Mouse (Mus musculus): ENCODE results near the gene Rpp14. TPM values are rescaled to one million over a fixed set of nuclear protein-coding genes. Genes with fewer than 3 reads are reported as not detected.
"Not testable (repeated sequence)": the region's sequence is repeated elsewhere in the genome, so short reads cannot be mapped to it uniquely, and the experiment has no call there.

Gene Rpp14
- polyA plus RNA-seq, 2 experiments, result 20.7 to 49.2 TPM

GRCm38 (mm10) chr14:8119904-8120303 is 39.7 kb downstream of the Rpp14 start:
- no peak overlapping the region for H3K4me3 ChIP-seq (replicated peaks; ENCODE audit: low read length)
- TF ChIP-seq POLR2A (IDR thresholded peaks at IDR 0.05; ENCODE audit: borderline replicate concordance, extremely low read depth, insufficient read depth, insufficient read length), result no peak
- ATAC-seq (ENCODE audit: low FRiP score, low read depth) (no peak), DNase-seq (ENCODE audit: low spot score) (no peak)
- H3K9me3 ChIP-seq (ENCODE audit: control insufficient read depth, low read length), result no peaks in the 10 kb centered on the region
- 67% methylated on average over 3 of the region's 3 CpGs for WGBS
- H3K27ac ChIP-seq (replicated peaks; ENCODE audit: low read depth, low read length), result no peak overlapping the region
- H3K36me3 ChIP-seq (ENCODE audit: control insufficient read depth, insufficient read depth, low read length), result no peaks in the 10 kb centered on the region
- no peaks in the 10 kb centered on the region for H3K4me1 ChIP-seq (ENCODE audit: control insufficient read depth, insufficient read depth, low read length)
- no peaks in the 10 kb centered on the region for H3K27me3 ChIP-seq (ENCODE audit: control insufficient read depth, insufficient read depth, low read length)
- no peak overlapping the region for H3K4me2 ChIP-seq (replicated peaks; ENCODE audit: low read depth, low read length, severe bottlenecking)
- no peak overlapping the region for H3K9ac ChIP-seq (ENCODE audit: low read depth, low read length, severe bottlenecking)

GRCm38 (mm10) chr14:8123141-8123540 is 43.0 kb downstream of the Rpp14 start:
- Histone ChIP-seq H3K36me3 (ENCODE audit: control insufficient read depth, insufficient read depth, low read length) (no peaks in the 10 kb centered on the region), H3K9ac (ENCODE audit: low read depth, low read length, severe bottlenecking) (no peak overlapping the region), H3K27me3 (ENCODE audit: control insufficient read depth, insufficient read depth, low read length) (no peaks in the 10 kb centered on the region), H3K27ac (replicated peaks; ENCODE audit: low read depth, low read length) (no peak overlapping the region), H3K9me3 (ENCODE audit: control insufficient read depth, low read length) (no peaks in the 10 kb centered on the region), H3K4me2 (replicated peaks; ENCODE audit: low read depth, low read length, severe bottlenecking) (no peak overlapping the region), H3K4me1 (ENCODE audit: control insufficient read depth, insufficient read depth, low read length) (no peaks in the 10 kb centered on the region), H3K4me3 (replicated peaks; ENCODE audit: low read length) (no peak overlapping the region)
- no peak for TF ChIP-seq POLR2A (IDR thresholded peaks at IDR 0.05; ENCODE audit: borderline replicate concordance, extremely low read depth, insufficient read depth, insufficient read length)
- ATAC-seq (ENCODE audit: low FRiP score, low read depth) (no peak), DNase-seq (ENCODE audit: low spot score) (no peak)
- 85% methylated on average over 7 of the region's 7 CpGs for WGBS

GRCm38 (mm10) chr14:8123611-8124010 is 43.4 kb downstream of the Rpp14 start:
- not testable (repeated sequence) for H3K4me3 ChIP-seq (replicated peaks; ENCODE audit: low read length); DNase-seq (ENCODE audit: low spot score); H3K4me1 ChIP-seq (ENCODE audit: control insufficient read depth, insufficient read depth, low read length); ATAC-seq (ENCODE audit: low FRiP score, low read depth); H3K36me3 ChIP-seq (ENCODE audit: control insufficient read depth, insufficient read depth, low read length); H3K4me2 ChIP-seq (replicated peaks; ENCODE audit: low read depth, low read length, severe bottlenecking); H3K27me3 ChIP-seq (ENCODE audit: control insufficient read depth, insufficient read depth, low read length); H3K27ac ChIP-seq (replicated peaks; ENCODE audit: low read depth, low read length); H3K9ac ChIP-seq (ENCODE audit: low read depth, low read length, severe bottlenecking); H3K9me3 ChIP-seq (ENCODE audit: control insufficient read depth, low read length)
- 93% methylated on average over 10 of the region's 10 CpGs for WGBS

GRCm38 (mm10) chr14:8124046-8124881 is 44.1 kb downstream of the Rpp14 start:
- Histone ChIP-seq H3K4me1 (ENCODE audit: control insufficient read depth, insufficient read depth, low read length) (no peaks in the 10 kb centered on the region), H3K27me3 (ENCODE audit: control insufficient read depth, insufficient read depth, low read length) (no peaks in the 10 kb centered on the region), H3K9ac (ENCODE audit: low read depth, low read length, severe bottlenecking) (no peak overlapping the region), H3K36me3 (ENCODE audit: control insufficient read depth, insufficient read depth, low read length) (no peaks in the 10 kb centered on the region), H3K4me2 (replicated peaks; ENCODE audit: low read depth, low read length, severe bottlenecking) (no peak overlapping the region), H3K9me3 (ENCODE audit: control insufficient read depth, low read length) (no peaks in the 10 kb centered on the region), H3K4me3 (replicated peaks; ENCODE audit: low read length) (no peak overlapping the region), H3K27ac (replicated peaks; ENCODE audit: low read depth, low read length) (no peak overlapping the region)
- no peak for TF ChIP-seq POLR2A (IDR thresholded peaks at IDR 0.05; ENCODE audit: borderline replicate concordance, extremely low read depth, insufficient read depth, insufficient read length)
- WGBS, result 80% methylated on average over 7 of the region's 7 CpGs
- ATAC-seq (ENCODE audit: low FRiP score, low read depth), result no peak
- no peak for DNase-seq (ENCODE audit: low spot score)

GRCm38 (mm10) chr14:8127971-8128370 is 47.8 kb downstream of the Rpp14 start:
- 63% methylated on average over 5 of the region's 5 CpGs for WGBS
- ATAC-seq (ENCODE audit: low FRiP score, low read depth), result no peak
- no peak overlapping the region for H3K27ac ChIP-seq (replicated peaks; ENCODE audit: low read depth, low read length)

More at GRCm38 (mm10) chr14:8127971-8128370, 47.8 kb downstream of the Rpp14 start:
- Histone ChIP-seq H3K4me2 (replicated peaks; ENCODE audit: low read depth, low read length, severe bottlenecking) (no peak overlapping the region), H3K4me1 (ENCODE audit: control insufficient read depth, insufficient read depth, low read length) (no peaks in the 10 kb centered on the region), H3K4me3 (replicated peaks; ENCODE audit: low read length) (no peak overlapping the region), H3K9me3 (ENCODE audit: control insufficient read depth, low read length) (no peaks in the 10 kb centered on the region), H3K27me3 (ENCODE audit: control insufficient read depth, insufficient read depth, low read length) (no peaks in the 10 kb centered on the region), H3K9ac (ENCODE audit: low read depth, low read length, severe bottlenecking) (no peak overlapping the region), H3K36me3 (ENCODE audit: control insufficient read depth, insufficient read depth, low read length) (peaks cover 6% of the 10 kb centered on the region; the same call in 1 of the 2 replicates)
- TF ChIP-seq POLR2A (IDR thresholded peaks at IDR 0.05; ENCODE audit: borderline replicate concordance, extremely low read depth, insufficient read depth, insufficient read length), result no peak
- no peak for DNase-seq (ENCODE audit: low spot score)
